Mouse (Mus musculus): Measurements from ENCODE around the gene 2210016F16Rik.

GRCm38 (mm10) chr13:58372278-58373152, 12.5 kb downstream of the 2210016F16Rik start:
- TF ChIP-seq CTCF (IDR thresholded peaks at IDR 0.05; ENCODE audit: low read depth): no peak
- TF ChIP-seq EP300 (optimal IDR thresholded peaks at IDR 0.05): no peak

All from stomach, postnatal 0 days (tissue).